Mouse (Mus musculus): ENCODE results near the gene Gm10639.
"Not testable (repeated sequence)": the region's sequence is repeated elsewhere in the genome, so short reads cannot be mapped to it uniquely, and the experiment has no call there.

Gm10639 gene

DNA sequence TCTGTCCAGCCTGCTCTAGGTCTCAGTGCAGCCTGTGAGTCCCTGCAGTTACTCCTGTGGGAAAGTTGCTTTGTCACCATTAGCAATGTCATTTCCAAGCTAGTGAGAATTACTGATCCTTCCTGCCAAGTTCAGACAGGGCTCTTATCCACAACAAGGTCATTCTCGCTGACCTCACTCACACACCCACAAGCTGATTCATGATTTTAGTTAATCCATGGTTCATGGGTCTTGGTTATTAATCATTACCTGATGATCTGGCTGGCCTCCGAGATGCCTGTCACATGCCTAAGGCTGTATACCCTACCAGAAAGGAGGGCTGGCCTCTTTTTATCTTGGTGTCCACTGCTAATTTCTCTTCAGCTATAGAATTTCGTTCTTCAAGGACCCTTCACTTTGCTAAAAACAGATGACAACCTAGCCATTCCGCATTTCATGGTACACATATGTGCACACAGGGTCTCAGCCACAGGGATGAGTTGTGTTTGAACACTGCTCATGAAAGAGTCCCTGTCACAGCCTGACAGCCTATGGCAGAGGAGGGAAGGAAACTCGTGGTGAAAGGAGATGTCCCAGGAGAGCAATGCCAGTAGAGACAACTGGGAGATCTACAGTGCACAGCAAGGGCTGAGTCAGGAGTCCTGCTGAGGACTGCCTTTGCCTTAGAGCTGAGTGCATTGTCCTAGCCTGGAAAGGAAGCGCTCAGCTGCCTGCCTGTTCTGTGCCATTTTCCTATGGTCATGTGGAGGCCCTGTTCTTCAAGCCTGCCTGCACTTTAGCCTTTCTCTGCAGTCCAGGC is 58.7 kb downstream of the Gm10639 start:
- DNase-seq, result peak; percentile 94

DNA sequence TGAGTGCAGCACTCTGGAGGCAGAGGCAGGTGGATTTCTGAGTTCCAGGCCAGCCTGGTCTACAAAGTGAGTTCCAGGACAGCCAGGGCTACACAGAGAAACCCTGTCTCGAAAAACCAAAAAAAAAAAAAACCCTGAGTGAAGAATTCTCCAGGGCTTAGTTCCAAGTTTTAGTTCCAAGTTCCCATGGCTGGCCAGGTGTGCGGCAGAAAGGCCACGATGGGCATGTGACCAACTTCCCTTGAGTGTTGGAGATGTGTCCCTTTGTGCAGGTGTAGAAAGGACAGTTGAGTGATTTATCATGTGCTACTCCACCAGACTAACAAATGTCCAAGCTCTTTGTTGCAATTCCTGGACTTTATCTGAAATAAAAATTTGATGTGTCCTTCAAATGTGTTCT is 59.4 kb downstream of the Gm10639 start:
- DNase-seq, result peak; percentile 47

DNA sequence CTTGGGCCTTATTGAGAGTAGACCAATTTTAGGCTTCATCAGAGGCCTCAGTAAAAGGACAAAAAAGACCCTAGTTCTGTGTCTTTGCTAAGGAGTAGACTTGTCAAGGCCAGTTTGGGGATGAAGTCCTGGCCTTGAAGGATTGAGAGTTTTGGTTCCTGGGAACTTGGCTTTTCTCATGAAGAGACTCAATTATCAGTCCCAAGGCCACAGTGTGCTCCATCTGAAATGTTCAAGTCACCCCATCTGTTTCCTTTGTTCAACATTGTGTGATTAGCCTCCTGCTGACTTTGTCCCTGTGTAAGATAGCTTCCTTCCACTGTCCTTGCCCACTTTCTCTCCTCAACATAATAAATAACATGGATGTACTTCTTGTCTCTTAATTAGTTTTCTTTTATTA is 60.3 kb downstream of the Gm10639 start:
- DNase-seq, result not testable (repeated sequence)

DNA sequence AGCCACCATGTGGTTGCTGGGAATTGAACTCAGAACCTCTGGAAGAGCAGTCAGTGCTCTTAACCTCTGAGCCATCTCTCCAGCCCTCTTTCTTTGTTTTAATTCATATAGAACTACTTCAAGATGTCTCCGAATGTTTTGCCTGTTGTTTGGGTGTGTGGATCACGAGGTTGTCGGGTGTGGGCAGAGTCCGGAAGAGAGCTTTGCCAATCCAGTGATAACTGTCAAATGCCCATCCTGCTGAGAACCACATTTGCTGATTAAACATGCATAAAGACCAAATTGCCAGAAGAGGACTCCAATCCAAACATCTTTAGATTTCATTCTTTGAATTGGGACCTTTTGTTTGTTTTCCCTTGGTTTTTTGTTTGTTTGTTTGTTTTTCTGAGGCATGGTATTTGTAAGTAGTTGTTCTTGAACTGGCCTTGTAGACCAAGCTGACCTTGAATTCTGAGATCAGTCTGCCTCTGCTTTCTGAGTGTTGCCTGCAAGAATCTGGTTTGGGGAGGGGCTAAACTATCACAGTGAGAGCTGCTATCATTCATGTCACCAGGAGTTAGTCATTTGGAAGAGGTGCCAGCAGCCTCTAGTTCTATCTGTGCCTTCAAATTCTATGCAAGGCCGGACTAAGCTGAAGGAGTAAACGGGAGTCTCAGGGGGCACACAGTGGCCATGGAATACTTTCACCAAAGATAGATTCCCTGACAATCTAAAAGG is 61.9 kb downstream of the Gm10639 start:
- DNase-seq, result no peak

Data from kidney, adult 11 months (tissue).